Mouse (Mus musculus): ENCODE results near the gene Pmel.
"Not testable (repeated sequence)": the region's sequence is repeated elsewhere in the genome, so short reads cannot be mapped to it uniquely, and the experiment has no call there.

The Pmel gene

DNA sequence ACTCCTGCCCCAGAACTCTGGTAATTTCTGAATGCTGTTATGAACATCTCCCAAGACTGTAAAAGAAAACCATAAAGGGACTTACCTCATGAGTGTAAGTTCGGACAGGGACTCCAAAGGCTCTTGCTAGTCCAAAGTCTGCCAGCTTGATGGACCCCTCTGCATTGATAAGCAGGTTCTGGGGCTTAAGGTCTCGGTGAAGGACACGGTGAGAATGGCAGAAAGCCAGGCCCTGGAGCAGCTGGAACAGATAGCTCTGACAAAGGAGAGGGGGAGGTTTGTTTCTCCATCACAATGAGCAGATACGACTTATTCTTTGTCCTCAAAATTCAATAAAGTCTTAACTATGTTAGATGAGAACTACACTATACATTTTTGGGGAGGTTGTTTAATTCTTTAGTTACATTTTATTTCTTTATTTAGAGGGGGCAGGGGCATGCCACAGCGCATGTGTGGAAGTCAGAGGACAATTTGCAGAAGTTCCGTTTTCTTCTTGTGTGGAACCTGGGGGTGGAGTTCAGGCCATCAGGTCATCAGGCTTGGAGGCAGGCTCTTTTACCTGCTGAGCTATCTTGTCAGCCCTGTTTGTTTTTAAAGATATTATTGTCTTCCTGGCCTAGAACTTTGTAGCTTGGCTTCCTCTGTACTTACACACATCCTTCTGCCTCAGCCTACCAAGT lies 1.5 kb upstream of the Pmel start:
- no peak for DNase-seq (ENCODE audit: low read depth)

DNA sequence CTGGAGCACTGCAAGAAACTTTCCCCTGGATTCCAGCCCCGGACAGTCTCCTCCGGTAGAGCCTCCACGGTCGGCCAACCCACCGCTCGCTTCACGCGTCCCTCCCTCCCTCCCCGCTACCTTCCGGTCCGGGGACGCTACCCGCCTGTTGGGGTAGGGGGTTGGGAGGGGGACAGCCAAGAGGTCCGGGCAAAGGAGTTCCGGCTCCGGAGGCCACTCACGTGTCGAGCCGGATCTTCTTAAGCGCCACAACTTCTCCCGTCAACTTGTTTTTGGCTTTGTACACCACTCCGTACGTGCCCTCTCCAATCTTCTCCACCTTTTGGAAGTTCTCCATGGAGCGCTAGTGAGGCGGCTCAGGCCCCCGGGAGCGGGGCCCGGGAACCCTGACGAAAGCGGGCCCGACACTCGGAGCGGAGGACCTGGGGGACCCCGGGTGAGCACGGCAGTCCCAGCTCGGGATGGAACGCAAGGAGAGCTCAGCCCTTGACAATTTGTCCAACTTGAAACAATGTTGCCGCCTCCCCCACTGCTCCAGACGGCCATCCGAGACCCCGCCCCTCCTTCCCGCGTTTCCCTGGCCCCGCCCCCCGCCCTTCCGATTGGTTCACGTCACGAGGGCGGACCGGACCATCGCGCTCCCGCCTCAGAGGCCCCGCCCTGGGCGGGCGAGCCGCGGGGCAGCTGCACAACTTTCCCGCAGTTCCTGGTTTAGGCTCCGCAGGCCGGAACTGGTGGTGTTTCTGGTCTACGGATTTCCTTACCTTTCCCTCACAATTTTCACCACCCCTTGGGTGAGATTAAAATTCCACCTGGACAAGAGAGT lies 709 bp downstream of the Pmel start, which contains the start of gene Cdk2:
TSS of gene Cdk2 (minus strand) at position 541 of the 826 bp plus-strand sequence.
- DNase-seq (ENCODE audit: low read depth) = peak; percentile 98

GRCm38 (mm10) chr10:128705317-128705693 lies 1.3 kb downstream of the Pmel start:
- peak; percentile 42 for DNase-seq (ENCODE audit: low read depth)

DNA sequence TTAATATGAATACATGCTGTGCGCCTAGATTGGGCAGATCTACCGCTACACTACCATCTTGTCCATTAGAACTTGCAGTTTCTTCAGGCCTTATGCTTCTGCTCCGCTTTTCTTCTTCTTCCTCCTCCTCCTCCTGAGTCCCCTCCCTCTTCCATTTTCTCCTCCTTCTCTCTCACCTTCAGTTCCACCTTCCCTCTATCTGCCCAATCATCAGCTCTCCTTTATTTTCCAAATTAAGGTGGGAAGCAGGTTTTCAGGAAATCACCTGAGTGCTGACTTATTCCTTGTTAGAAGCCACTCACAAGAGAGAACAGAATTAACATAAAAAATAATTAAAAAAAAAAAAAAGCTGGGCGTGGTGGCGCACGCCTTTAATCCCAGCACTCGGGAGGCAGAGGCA lies 7.3 kb downstream of the Pmel start:
- not testable (repeated sequence) for DNase-seq (ENCODE audit: low read depth)

DNA sequence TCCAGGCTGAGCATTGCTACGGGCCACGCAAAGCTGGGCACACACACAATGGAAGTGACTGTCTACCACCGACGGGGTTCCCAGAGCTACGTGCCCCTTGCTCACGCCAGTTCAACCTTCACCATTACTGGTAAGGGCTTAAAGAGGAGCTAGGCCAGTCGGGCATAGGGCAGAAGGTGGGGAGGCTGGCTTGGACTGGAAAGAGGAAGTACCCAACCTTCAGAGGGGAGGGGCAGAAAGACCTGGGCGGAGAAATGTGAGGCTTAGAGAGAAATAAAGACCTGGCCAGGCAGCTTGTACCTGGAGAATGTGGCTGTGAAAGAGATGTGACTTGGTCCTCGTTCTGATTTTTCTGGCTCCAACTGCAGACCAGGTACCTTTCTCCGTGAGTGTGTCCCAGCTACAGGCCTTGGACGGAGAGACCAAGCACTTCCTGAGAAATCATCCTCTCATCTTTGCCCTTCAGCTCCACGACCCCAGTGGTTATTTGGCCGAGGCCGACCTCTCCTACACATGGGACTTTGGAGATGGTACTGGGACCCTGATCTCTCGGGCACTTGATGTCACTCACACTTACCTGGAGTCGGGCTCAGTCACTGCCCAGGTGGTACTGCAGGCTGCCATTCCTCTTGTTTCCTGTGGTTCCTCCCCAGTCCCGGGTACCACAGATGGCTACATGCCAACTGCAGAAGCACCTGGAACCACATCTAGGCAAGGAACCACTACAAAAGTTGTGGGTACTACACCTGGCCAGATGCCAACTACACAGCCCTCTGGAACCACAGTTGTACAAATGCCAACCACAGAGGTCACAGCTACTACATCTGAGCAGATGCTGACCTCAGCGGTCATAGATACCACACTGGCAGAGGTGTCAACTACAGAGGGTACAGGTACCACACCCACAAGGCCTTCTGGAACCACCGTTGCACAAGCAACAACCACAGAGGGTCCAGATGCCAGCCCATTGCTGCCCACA lies 11.9 kb downstream of the Pmel start:
- DNase-seq (ENCODE audit: low read depth) = no peak

DNA sequence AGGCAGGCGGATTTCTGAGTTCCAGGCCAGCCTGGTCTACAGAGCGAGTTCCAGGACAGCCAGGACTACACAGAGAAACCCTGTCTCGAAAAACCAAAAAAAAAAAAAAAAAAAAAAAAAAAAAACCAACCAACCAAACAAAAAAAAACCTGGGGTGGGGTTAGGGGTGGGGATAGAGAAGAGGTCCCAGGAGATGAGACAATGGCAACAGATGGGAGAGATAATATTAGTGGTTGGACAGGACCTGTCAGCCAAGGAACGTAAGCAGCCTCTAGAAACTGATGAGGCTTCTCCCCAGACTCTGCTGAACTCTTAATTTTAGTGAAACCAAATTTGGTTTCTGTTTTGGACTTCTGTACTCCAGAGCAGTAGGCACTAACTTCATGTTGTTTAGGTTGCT lies 21.5 kb downstream of the Pmel start:
- DNase-seq (ENCODE audit: low read depth) = not testable (repeated sequence)

DNA sequence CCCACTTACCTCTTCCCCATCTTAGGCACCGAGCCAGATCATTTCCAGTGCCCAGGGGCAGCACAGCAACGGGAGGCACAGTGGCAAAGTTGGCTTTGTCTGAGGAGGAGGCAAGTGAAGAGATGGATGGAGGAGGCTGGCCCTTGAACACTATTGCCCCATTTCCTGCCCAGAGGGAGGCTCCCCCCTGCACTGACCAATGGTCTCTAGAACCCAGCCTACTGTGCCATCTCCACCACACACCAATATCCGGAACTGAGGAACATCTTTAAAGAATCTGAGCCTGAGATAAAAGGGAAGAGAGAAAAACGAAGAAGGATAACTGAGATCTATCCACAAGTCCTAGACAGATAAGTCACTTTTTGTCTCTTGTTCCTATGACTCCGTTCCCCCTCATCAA lies 24.1 kb downstream of the Pmel start:
- DNase-seq (ENCODE audit: low read depth) = no peak

- DNase-seq (ENCODE audit: low read depth) = peak; percentile 86
These were observed 27.0 kb downstream of the Pmel start for GRCm38 (mm10) chr10:128731002-128731433.

- DNase-seq (ENCODE audit: low read depth) = peak; percentile 38
These were observed 28.0 kb downstream of the Pmel start for GRCm38 (mm10) chr10:128731992-128732391.

- DNase-seq (ENCODE audit: low read depth) = peak; percentile 41
These were observed 33.4 kb downstream of the Pmel start for GRCm38 (mm10) chr10:128737435-128737834.

GRCm38 (mm10) chr10:128740296-128740695 lies 36.3 kb downstream of the Pmel start:
- DNase-seq (ENCODE audit: low read depth) = no peak

- peak; percentile 12 for DNase-seq (ENCODE audit: low read depth)
These were observed 38.6 kb downstream of the Pmel start for GRCm38 (mm10) chr10:128742616-128743015.

DNA sequence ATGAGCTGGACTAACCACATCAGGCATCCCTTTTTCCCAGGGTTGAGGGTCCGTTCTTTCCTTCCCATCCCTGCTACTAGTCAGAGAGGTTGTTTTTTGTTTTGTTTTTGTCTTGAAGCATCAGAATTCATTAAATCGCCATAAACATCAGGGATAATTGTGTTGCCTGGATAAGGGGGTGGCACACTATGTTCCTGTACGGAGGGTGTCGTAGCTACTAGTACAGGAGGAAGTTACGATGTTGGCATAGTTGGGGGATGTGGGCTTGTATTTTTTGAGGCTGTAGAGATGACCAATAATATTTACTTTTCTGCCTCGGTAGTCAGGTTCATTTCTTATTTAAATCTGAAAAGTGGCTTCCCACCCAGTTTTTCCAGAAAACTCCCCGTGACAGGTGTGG lies 39.2 kb downstream of the Pmel start:
- no peak for DNase-seq (ENCODE audit: low read depth)

- DNase-seq (ENCODE audit: low read depth) = peak; percentile 48
These were observed 39.8 kb downstream of the Pmel start for GRCm38 (mm10) chr10:128743791-128744191.

- no peak for DNase-seq (ENCODE audit: low read depth)
These were observed 40.2 kb downstream of the Pmel start for GRCm38 (mm10) chr10:128744211-128744610.

GRCm38 (mm10) chr10:128744680-128745601 lies 40.9 kb downstream of the Pmel start, which contains the start of gene Dgka:
Gene Dgka (minus strand): TSS chr10:128744855.
- DNase-seq (ENCODE audit: low read depth) = peak; percentile 60

DNA sequence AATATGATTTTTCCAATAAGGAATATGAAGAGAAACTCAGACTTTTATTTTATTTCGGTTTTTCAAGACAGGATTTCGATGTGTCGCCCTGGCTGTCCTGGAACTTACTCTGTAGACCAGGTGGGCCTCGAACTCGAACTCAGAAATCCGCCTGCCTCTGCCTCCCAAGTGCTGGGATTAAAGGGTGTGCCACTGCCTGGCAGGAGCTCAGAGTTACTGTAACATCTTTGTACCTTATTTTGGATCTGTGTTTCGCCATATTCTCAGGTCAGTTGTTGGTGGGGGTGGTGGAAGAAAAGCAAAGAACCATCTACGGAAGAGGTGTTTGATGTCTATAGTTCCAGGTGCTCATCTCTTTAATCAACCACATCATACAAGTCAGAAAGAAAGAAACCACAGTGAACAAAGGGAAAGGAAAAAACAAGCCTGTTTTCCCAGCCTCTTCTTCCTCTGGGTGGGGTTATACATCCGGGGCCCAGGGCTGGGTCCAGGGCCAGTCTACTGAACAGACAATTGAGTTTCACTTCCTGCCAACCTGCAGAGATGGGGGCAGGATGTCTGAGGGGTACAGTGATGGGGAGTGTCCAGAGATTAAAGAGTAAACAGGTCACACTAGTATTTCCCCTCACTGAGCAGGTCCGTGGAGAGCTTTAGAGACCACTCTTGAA lies 42.1 kb downstream of the Pmel start:
- no peak for DNase-seq (ENCODE audit: low read depth)

DNA sequence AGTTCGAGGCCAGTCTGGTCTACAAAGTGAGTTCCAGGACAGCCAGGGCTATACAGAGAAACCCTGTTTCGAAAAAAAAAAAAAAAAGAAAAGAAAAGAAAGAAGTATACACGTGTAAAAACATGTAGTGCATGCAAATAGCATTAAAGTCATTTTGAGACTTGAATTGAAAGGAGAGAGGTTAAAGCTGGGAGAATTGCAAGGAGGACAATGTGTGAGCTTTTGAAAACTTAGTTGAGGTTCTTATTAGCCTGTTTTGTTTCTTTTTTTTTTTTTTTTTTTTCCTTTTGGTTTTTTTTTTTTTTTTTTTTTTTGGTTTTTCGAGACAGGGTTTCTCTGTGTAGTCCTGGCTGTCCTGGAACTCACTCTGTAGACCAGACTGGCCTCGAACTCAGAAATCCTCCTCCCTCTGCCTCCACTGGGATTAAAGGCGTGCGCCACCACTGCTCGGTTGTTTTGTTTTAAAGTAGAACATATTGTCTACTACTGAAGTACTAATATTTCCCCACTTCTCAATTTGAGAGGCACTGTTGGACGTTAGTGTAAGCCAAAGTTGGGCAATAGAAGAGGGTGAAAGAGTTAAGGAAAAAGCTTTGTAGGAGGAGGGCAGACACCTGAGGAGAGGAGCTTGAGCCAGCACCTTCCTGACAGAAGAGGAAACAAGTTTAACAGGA lies 43.1 kb downstream of the Pmel start:
- no peak for DNase-seq (ENCODE audit: low read depth)

GRCm38 (mm10) chr10:128747646-128748251 lies 43.8 kb downstream of the Pmel start, which contains the start of gene Pym1:
Gene Pym1 (plus strand): TSS chr10:128747889.
- peak; percentile 83 for DNase-seq (ENCODE audit: low read depth)
